Mouse (Mus musculus) midbrain, embryonic 16.5 days (tissue): ENCODE results near the gene Slamf1. TPM values are rescaled to one million over a fixed set of nuclear protein-coding genes. Genes with fewer than 3 reads are reported as not detected.

Experiments used
- ATAC-seq: fragments of 200-750 bp; cut with Nextera tagmentation; 2 replicates; pipeline ENCODE4 v1.8.0; 2017; ENCODE audit warnings: moderate TSS enrichment
- H3K27ac ChIP-seq: fragments of 300-500 bp; sonication (generic); 2 replicates; pipeline ENCODE4 v1.5.1; 2014; ENCODE audit warnings: mild to moderate bottlenecking, low read length, mixed read lengths
- H3K27me3 ChIP-seq: fragments of 300-500 bp; sonication (generic); 2 replicates; pipeline ENCODE4 v1.6.1; 2014; ENCODE audit warnings: low read depth, low read length, mixed read lengths; ENCODE audit not compliant: control insufficient read depth, insufficient read depth
- H3K36me3 ChIP-seq: fragments of 300-500 bp; sonication (generic); 2 replicates; pipeline ENCODE4 v1.6.1; 2014; ENCODE audit warnings: mild to moderate bottlenecking, low read length, moderate library complexity, mixed read lengths; ENCODE audit not compliant: control insufficient read depth, insufficient read depth
- H3K4me1 ChIP-seq: fragments of 300-500 bp; sonication (generic); 2 replicates; pipeline ENCODE4 v1.6.1; 2014; ENCODE audit warnings: mild to moderate bottlenecking, low read length, mixed read lengths; ENCODE audit not compliant: control insufficient read depth, insufficient read depth
- H3K4me2 ChIP-seq: fragments of 300-500 bp; sonication (generic); 2 replicates; pipeline ENCODE4 v1.6.1; 2014; ENCODE audit warnings: mild to moderate bottlenecking, low read length, mixed read lengths
- H3K4me3 ChIP-seq: fragments of 300-500 bp; sonication (generic); 2 replicates; pipeline ENCODE4 v1.5.1; 2014; ENCODE audit warnings: low read depth, mild to moderate bottlenecking, low read length, moderate library complexity, mixed read lengths
- H3K9ac ChIP-seq: fragments of 300-500 bp; sonication (generic); 2 replicates; pipeline ENCODE4 v1.6.1; 2014; ENCODE audit warnings: low read depth, low read length, mixed read lengths
- H3K9me3 ChIP-seq: fragments of 300-500 bp; sonication (generic); replicated peaks from 2 replicates; pipeline ENCODE4 v1.6.1; 2014; ENCODE audit warnings: mild to moderate bottlenecking, low read length, mixed read lengths; ENCODE audit not compliant: control insufficient read depth, poor library complexity, severe bottlenecking
- WGBS: fragments of 180-500 bp; shearing (Covaris S2); extraction: QIAGEN DNeasy Blood & Tissue Kit; methylation state at CpG from one replicate; pipeline ENCODE4 v1.1.7; 2014; 5-methylcytosine and 5-hydroxymethylcytosine counted together
- polyA plus RNA-seq: library from polyadenylated mRNA; unstranded; fragments of >200 nt; fragmentation: Nextera tagmentation; extraction: Ambion mirVana; gene quantifications from 2 replicates; pipeline ENCODE4 v1.2.1, GENCODE M21; 2015

The Slamf1 gene
- polyA plus RNA-seq, 1 experiment from 2014 or later, result 0.19 TPM

- no peak for ATAC-seq
- 27% methylated on average over 4 of the region's 4 CpGs for WGBS
Measured at GRCm38 (mm10) chr1:171825462-171825861, 58.5 kb downstream of the Slamf1 start.

DNA sequence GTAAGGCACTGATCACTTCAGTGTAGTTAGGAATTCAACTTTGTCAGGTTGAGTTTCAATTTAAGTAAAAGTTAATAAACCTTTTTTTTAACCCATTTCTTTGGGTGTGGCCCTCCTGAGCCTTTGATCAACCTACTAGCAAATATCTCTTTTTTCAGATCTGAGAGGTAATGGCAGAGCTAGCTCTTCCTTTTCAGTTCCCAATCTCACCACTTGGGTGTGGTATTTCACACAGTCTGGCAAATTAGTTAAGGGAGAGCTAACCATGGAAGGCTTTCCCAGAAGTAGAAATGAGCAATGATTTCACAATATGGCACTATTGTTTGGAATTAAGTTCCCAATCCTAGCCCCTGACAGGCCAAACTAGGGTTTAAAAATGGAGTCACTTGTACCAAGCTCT is 59.2 kb downstream of the Slamf1 start:
- no peak for ATAC-seq
- Histone ChIP-seq H3K4me2 (no peak overlapping the region), H3K27ac (no peak overlapping the region), H3K27me3 (no peaks in the 10 kb centered on the region), H3K4me3 (no peak overlapping the region), H3K9me3 (0 out of 2 replicates have a peak, but pooled peaks cover 4% of the 10 kb centered on the region), H3K36me3 (no peaks in the 10 kb centered on the region), H3K9ac (no peak overlapping the region), H3K4me1 (no peaks in the 10 kb centered on the region)

More at GRCm38 (mm10) chr1:171825462-171825861, 58.5 kb downstream of the Slamf1 start:
- H3K4me2 ChIP-seq, result no peak overlapping the region
- H3K27ac ChIP-seq, result no peak overlapping the region
- H3K36me3 ChIP-seq, result no peaks in the 10 kb centered on the region
- H3K9me3 ChIP-seq, result 0 out of 2 replicates have a peak, but pooled peaks cover 4% of the 10 kb centered on the region
- no peak overlapping the region for H3K4me3 ChIP-seq
- H3K4me1 ChIP-seq, result no peaks in the 10 kb centered on the region
- H3K9ac ChIP-seq, result no peak overlapping the region
- H3K27me3 ChIP-seq, result no peaks in the 10 kb centered on the region

- H3K9ac ChIP-seq, result no peak overlapping the region
- no peaks in the 10 kb centered on the region for H3K4me1 ChIP-seq
- H3K4me2 ChIP-seq, result no peak overlapping the region
- H3K27me3 ChIP-seq, result no peaks in the 10 kb centered on the region
- H3K4me3 ChIP-seq, result no peak overlapping the region
- H3K9me3 ChIP-seq, result 0 out of 2 replicates have a peak, but pooled peaks cover 4% of the 10 kb centered on the region
- ATAC-seq, result no peak
- H3K27ac ChIP-seq, result no peak overlapping the region
- H3K36me3 ChIP-seq, result no peaks in the 10 kb centered on the region
Measured at GRCm38 (mm10) chr1:171827674-171828073, 60.7 kb downstream of the Slamf1 start.

DNA sequence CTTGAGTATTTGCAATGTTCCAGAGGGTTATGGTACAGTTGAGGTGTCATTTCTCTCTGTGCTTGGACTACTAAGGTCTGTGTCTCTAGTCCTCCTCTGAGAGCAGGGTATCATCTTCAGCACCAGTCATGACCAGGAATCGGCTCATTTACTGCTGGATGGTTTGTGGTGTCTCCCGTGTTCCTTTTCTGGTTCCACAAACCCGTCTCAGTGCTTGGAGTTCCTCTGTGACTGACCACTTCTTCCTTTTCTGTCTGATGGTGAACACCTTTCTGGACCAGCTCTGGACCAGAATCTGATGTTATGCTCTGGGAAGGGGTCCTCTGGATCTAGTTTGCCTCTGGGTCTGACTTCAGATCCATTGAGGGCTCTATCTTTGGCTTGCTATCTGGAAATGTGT is 72.6 kb downstream of the Slamf1 start, which contains the start of gene Cd84:
TSS of gene Cd84 (plus strand) at position 210 of the 400 bp plus-strand sequence.
- Histone ChIP-seq H3K4me3 (no peak within 1 kb of the TSS), H3K9ac (no peak within 1 kb of the TSS), H3K4me1 (no peaks in the 10 kb centered on the region), H3K4me2 (no peak within 1 kb of the TSS), H3K9me3 (no peaks in the 10 kb centered on the region), H3K36me3 (no peaks in the 10 kb centered on the region), H3K27me3 (no peaks in the 10 kb centered on the region), H3K27ac (no peak within 1 kb of the TSS)
- 88% methylated on average over 3 of the region's 3 CpGs for WGBS
- no peak for ATAC-seq

DNA sequence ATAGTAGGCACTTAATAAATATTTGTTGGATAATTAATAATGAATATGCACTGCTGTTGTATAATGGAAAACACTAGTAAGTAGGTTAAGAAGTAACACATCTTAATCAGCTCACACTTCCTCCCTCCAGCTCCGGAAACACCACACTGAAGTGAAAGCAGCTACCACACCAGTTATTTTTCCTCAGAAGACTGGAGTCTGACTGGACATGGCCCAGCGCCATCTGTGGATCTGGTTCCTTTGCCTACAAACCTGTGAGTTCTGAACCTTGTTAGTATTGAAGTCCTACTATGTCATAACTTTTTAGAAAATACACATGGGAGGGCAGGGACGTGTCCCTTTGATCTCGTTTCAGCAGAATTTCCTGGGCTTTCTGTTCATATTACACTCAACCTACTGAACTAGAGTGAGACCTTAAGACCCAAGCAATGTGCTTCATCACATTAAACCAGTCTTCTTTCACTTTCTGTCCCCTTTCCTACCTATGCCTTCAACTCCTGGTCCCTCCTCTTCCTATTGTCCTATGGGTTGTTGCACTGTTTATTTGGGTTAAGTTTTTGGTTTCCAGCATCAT is 73.6 kb downstream of the Slamf1 start:
- Histone ChIP-seq H3K9ac (no peak overlapping the region), H3K27ac (no peak overlapping the region), H3K4me1 (no peaks in the 10 kb centered on the region), H3K27me3 (no peaks in the 10 kb centered on the region), H3K4me3 (no peak overlapping the region), H3K36me3 (no peaks in the 10 kb centered on the region), H3K9me3 (no peaks in the 10 kb centered on the region), H3K4me2 (no peak overlapping the region)
- WGBS, result 81% methylated on average over 4 of the region's 4 CpGs
- ATAC-seq, result no peak

GRCm38 (mm10) chr1:171845035-171845754 is 78.3 kb downstream of the Slamf1 start:
- Histone ChIP-seq H3K4me2 (no peak overlapping the region), H3K27me3 (no peaks in the 10 kb centered on the region), H3K9ac (no peak overlapping the region), H3K36me3 (no peaks in the 10 kb centered on the region), H3K9me3 (no peaks in the 10 kb centered on the region), H3K4me3 (no peak overlapping the region), H3K4me1 (no peaks in the 10 kb centered on the region), H3K27ac (no peak overlapping the region)
- no peak for ATAC-seq
- 80% methylated on average over 5 of the region's 5 CpGs for WGBS

GRCm38 (mm10) chr1:171848201-171848600 is 81.3 kb downstream of the Slamf1 start:
- H3K9me3 ChIP-seq, result no peaks in the 10 kb centered on the region
- no peaks in the 10 kb centered on the region for H3K4me1 ChIP-seq
- no peak overlapping the region for H3K27ac ChIP-seq
- no peaks in the 10 kb centered on the region for H3K27me3 ChIP-seq
- H3K36me3 ChIP-seq, result no peaks in the 10 kb centered on the region
- H3K9ac ChIP-seq, result no peak overlapping the region
- no peak for ATAC-seq
- no peak overlapping the region for H3K4me3 ChIP-seq
- H3K4me2 ChIP-seq, result no peak overlapping the region

- 88% methylated on average over 4 of the region's 4 CpGs for WGBS
- Histone ChIP-seq H3K9me3 (no peaks in the 10 kb centered on the region), H3K36me3 (no peaks in the 10 kb centered on the region), H3K4me3 (no peak overlapping the region), H3K27ac (no peak overlapping the region), H3K4me2 (no peak overlapping the region), H3K27me3 (no peaks in the 10 kb centered on the region), H3K9ac (no peak overlapping the region), H3K4me1 (no peaks in the 10 kb centered on the region)
- no peak for ATAC-seq
Measured at GRCm38 (mm10) chr1:171848757-171849156, 81.8 kb downstream of the Slamf1 start.

DNA sequence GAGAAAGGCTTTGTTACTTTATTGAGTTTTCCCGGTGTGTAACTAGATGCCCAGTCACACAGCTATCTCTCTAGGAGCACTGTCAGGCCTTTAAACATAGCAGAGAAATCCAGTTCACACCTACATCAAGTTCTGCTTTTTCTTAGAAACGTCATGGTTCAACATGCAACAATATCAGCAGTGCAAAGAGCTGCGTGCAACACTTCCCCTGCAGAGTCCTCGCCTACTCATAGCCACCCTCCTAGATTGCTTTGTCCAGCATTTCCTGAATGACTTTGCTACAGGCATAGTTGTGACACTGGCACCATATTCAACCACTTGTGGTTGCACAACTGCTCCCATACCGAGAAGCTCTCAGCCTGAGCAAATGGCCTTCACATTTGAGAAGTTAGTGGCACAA is 82.5 kb downstream of the Slamf1 start:
- Histone ChIP-seq H3K27ac (no peak overlapping the region), H3K9me3 (no peaks in the 10 kb centered on the region), H3K36me3 (no peaks in the 10 kb centered on the region), H3K9ac (no peak overlapping the region), H3K27me3 (no peaks in the 10 kb centered on the region), H3K4me1 (no peaks in the 10 kb centered on the region), H3K4me3 (no peak overlapping the region), H3K4me2 (no peak overlapping the region)
- 89% methylated on average over 5 of the region's 5 CpGs for WGBS
- no peak for ATAC-seq
